Mouse (Mus musculus): ENCODE data around the gene Syn2. TPM values are rescaled to one million over a fixed set of nuclear protein-coding genes. Genes with fewer than 3 reads are reported as not detected.

Syn2 gene
- polyA plus RNA-seq, 1 experiment = 0.12 TPM

GRCm38 (mm10) chr6:115322956-115323355 is 188.3 kb downstream of the Syn2 start:
- H3ac ChIP-seq (ENCODE audit: control insufficient read depth, insufficient read length, low read depth) = peak overlapping the region; percentile 30
- no peaks in the 10 kb centered on the region for H3K79me3 ChIP-seq (ENCODE audit: low read depth)
- H3K79me2 ChIP-seq (ENCODE audit: control insufficient read depth, insufficient read depth) = no peaks in the 10 kb centered on the region
- no peak overlapping the region for H3K4me3 ChIP-seq (ENCODE audit: insufficient read depth, poor library complexity, severe bottlenecking)
- no peaks in the 10 kb centered on the region for H3K27me3 ChIP-seq (ENCODE audit: control insufficient read depth, insufficient read depth, insufficient read length)
- TF ChIP-seq FOSL1 (IDR thresholded peaks at IDR 0.05; ENCODE audit: insufficient read depth, low read length, poor library complexity, severe bottlenecking) = peak; percentile 60
- no peak for TF ChIP-seq USF1 (IDR thresholded peaks at IDR 0.05; ENCODE audit: low read depth)
- no peaks in the 10 kb centered on the region for H3K36me3 ChIP-seq (ENCODE audit: control insufficient read depth, insufficient read depth)

DNA sequence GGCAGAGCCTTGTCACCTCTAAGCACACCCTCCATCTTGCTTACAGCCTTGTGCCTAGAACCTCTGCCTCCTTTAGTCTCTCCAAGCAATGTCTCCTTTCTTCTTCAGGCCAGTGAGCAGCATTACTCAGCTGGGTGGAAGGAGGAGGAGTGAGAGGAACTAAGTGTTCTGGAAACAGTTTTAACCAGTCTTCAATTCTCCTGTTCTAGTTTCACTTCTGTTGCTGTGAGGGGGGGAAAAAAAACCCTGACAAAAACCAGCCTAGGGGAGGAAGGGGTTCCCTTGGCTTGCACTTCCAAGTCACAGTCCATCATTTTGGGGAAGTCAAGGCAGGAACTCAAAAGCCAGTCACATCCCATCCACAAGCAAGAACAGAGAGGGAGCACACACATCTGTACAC is 196.3 kb downstream of the Syn2 start:
- no peaks in the 10 kb centered on the region for H3K27me3 ChIP-seq (ENCODE audit: control insufficient read depth, insufficient read depth, insufficient read length)
- TF ChIP-seq MYOG (IDR thresholded peaks at IDR 0.05; ENCODE audit: control insufficient read depth, extremely low read depth, insufficient read length) (no peak), MAX (IDR thresholded peaks at IDR 0.05) (no peak), CEBPB (IDR thresholded peaks at IDR 0.05; ENCODE audit: low read depth) (no peak), MYOD1 (IDR thresholded peaks at IDR 0.05; ENCODE audit: control insufficient read depth, insufficient read length, low read depth) (no peak), USF1 (IDR thresholded peaks at IDR 0.05; ENCODE audit: low read depth) (no peak), CTCF (IDR thresholded peaks at IDR 0.05; ENCODE audit: control insufficient read depth, insufficient read depth, insufficient read length) (no peak), FOSL1 (IDR thresholded peaks at IDR 0.05; ENCODE audit: insufficient read depth, low read length, poor library complexity, severe bottlenecking) (no peak)
- H3K4me3 ChIP-seq (ENCODE audit: insufficient read depth, poor library complexity, severe bottlenecking) = no peak overlapping the region
- H3K79me3 ChIP-seq (ENCODE audit: low read depth) = no peaks in the 10 kb centered on the region
- no peaks in the 10 kb centered on the region for H3K79me2 ChIP-seq (ENCODE audit: control insufficient read depth, insufficient read depth)
- no peak overlapping the region for H3ac ChIP-seq (ENCODE audit: control insufficient read depth, insufficient read length, low read depth)
- H3K36me3 ChIP-seq (ENCODE audit: control insufficient read depth, insufficient read depth) = no peaks in the 10 kb centered on the region

Small RNA genes within 50 kb of the gene (microRNA-seq; reads per million reads assigned to microRNA genes)
- not detected for gene Gm24767 (ENCODE audit: borderline microRNAs expressed)

Other genes with a start within 250 kb of the Syn2 start
- 30.7 TPM for gene Vgll4, start 164.9 kb upstream of the Syn2 start, polyA plus RNA-seq (2012; fragmentation: generic; extraction: Trizol)
- 44.1 TPM for gene Tamm41, start 97.0 kb upstream of the Syn2 start, polyA plus RNA-seq (2012; fragmentation: generic; extraction: Trizol)
- gene Gm17482, start 92.4 kb downstream of the Syn2 start, polyA plus RNA-seq (2012; fragmentation: generic; extraction: Trizol) = not detected
- gene Timp4, start 117.3 kb downstream of the Syn2 start, polyA plus RNA-seq (2012; fragmentation: generic; extraction: Trizol) = 0.01 TPM
- gene Pparg, start 226.0 kb downstream of the Syn2 start, polyA plus RNA-seq (2012; fragmentation: generic; extraction: Trizol) = 12.6 TPM

All from C2C12 (cell line).